Mouse (Mus musculus): ENCODE results near the gene Hopx.

- TF ChIP-seq CTCF (IDR thresholded peaks at IDR 0.05) (no peak), EP300 (IDR thresholded peaks at IDR 0.05) (peak; percentile 73)
These were observed 15.5 kb downstream of the Hopx start for GRCm38 (mm10) chr5:77099317-77099996.
